11 mouse cellular contexts compared by ENCODE assay signal in genomic region chr10:24778643-24779020, GRCm38 (mm10).
A peak's percentile ranks its signal among the peaks of the same experiment; 100 is the strongest.
DNase-seq lines count a peak whose midpoint lies in the region; ATAC-seq lines count a peak whose summit lies in the region.
"Had no signal": no experiment of that assay in that cellular context is flagged by ENCODE, and none has a peak within 500 bp of the region (broad histone marks: within the 10 kb centered on the region; RNA-seq: fewer than 3 reads in every experiment).

No protein-coding gene starts in this region.

- H3K4me2 ChIP-seq in kidney, embryonic 16.5 days (replicated peaks; ENCODE audit: low read depth, low read length): peak overlapping the region; percentile 45

- DNase-seq in kidney, adult 18-20 months: no peak
- DNase-seq in 3T3-L1 (ENCODE audit: low read depth, low spot score): peak; percentile 69
- DNase-seq in 416B (ENCODE audit: low read depth): peak; percentile 26
- DNase-seq in limb, embryonic 10.5 days (ENCODE audit: low spot score): peak; percentile 36
- DNase-seq in thymus, postnatal 10 days (ENCODE audit: low spot score in 2 of 2): no peak
- DNase-seq in cerebellum, postnatal 25 days: no peak
- DNase-seq: adrenal gland, adult 2 months; cerebellum, adult 11 months; spleen, adult 18-20 months had no signal

- H3K4me3 ChIP-seq in kidney, embryonic 16.5 days (ENCODE audit: low read length): peak overlapping the region; percentile 17
- H3K4me3 ChIP-seq in limb, embryonic 10.5 days: peak overlapping the region; percentile 35

- ATAC-seq in kidney, embryonic 16.5 days (ENCODE audit: low FRiP score, low TSS enrichment): peak; percentile 53; the same call in 1 of the 2 replicates
- no peak for ATAC-seq in granulocyte monocyte progenitor cell, adult 5-6 weeks (replicated peaks; ENCODE audit: poor library complexity, severe bottlenecking)

- H3K27me3 ChIP-seq in kidney, embryonic 16.5 days (ENCODE audit: insufficient read depth, low read length): no peaks in the 10 kb centered on the region
- no peaks in the 10 kb centered on the region for H3K27me3 ChIP-seq in limb, embryonic 10.5 days (ENCODE audit: low read depth, poor library complexity, severe bottlenecking)

- H3K9ac ChIP-seq in kidney, embryonic 16.5 days (replicated peaks; ENCODE audit: low read length): no peak overlapping the region

- no peaks in the 10 kb centered on the region for H3K36me3 ChIP-seq in kidney, embryonic 16.5 days (ENCODE audit: insufficient read depth, low read length)
- H3K36me3 ChIP-seq in limb, embryonic 10.5 days: no peaks in the 10 kb centered on the region

- 23% methylated on average over 11 of the region's 11 CpGs for WGBS in kidney, embryonic 16.5 days
- WGBS in limb, embryonic 10.5 days: 42% methylated on average over 11 of the region's 11 CpGs

- no peaks in the 10 kb centered on the region for H3K9me3 ChIP-seq in kidney, embryonic 16.5 days (ENCODE audit: low read length)
- no peaks in the 10 kb centered on the region for H3K9me3 ChIP-seq in limb, embryonic 10.5 days (replicated peaks)

- H3K4me1 ChIP-seq in kidney, embryonic 16.5 days (ENCODE audit: insufficient read depth, low read length): peaks cover 18% of the 10 kb centered on the region
- H3K4me1 ChIP-seq in limb, embryonic 10.5 days: peaks cover 24% of the 10 kb centered on the region

- peak overlapping the region; percentile 75 for H3K27ac ChIP-seq in kidney, embryonic 16.5 days (ENCODE audit: low read length)
- H3K27ac ChIP-seq in limb, embryonic 10.5 days: peak overlapping the region; percentile 70

Comparison
In these comparisons a context has a peak if more than half of its experiments do, and no peak if none do; other contexts are left out.
1. DNase-seq: peak in 3T3-L1 (single experiment), 416B (single experiment) and limb, embryonic 10.5 days (single experiment); none in kidney, adult 18-20 months (single experiment), thymus, postnatal 10 days (0 of 2) and cerebellum, postnatal 25 days (0 of 2).